Mouse (Mus musculus) right cerebral cortex, adult 18-20 months (tissue): Measurements from ENCODE around the gene Trank1.
A peak's percentile ranks its signal among the peaks of the same experiment; 100 is the strongest.

Experiments used
- DNase-seq: peaks from one replicate; pipeline ENCODE4 v3.0.0; 2022; ENCODE audit warnings: mixed read lengths

Trank1 gene

DNA sequence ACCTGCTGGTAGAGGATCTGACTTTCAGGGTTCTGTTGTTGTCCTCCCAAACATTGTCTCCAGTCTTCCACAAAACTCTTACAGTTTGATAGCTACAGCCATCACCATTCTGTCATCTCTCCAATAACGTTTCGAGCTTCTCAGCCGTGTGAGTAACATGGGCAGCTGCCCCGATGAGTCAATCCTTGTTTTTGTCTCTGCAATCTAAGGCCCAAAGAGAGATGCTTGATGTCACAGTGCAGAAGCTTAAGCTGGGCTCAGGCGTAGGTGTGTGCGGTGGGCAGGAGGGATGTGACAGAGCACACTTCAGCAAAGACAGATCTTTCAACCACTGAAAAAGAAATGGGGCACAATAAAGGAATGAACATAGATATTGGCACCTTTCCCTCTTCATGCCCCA, 7.5 kb upstream of the Trank1 start:
- DNase-seq = peak; percentile 74

DNA sequence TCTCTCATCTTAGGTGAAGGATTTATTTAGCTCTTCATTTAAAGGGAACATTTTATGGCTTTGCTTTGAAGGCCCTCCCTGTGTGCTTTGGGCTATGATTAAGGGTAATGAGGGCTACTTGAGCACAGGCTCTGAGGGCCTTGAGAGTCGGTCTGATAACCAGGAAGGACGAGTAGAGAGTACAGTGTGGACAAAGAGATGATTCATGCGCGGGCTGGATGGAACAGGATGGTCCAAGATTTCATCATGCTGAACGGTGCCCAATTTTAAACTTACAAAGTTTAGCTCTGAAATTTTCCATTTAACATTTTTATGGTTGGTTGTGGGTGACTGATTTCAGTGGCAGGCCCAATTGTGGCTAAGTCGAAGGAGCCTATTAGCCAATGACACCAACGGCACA, 5.4 kb upstream of the Trank1 start:
- DNase-seq = no peak

DNA sequence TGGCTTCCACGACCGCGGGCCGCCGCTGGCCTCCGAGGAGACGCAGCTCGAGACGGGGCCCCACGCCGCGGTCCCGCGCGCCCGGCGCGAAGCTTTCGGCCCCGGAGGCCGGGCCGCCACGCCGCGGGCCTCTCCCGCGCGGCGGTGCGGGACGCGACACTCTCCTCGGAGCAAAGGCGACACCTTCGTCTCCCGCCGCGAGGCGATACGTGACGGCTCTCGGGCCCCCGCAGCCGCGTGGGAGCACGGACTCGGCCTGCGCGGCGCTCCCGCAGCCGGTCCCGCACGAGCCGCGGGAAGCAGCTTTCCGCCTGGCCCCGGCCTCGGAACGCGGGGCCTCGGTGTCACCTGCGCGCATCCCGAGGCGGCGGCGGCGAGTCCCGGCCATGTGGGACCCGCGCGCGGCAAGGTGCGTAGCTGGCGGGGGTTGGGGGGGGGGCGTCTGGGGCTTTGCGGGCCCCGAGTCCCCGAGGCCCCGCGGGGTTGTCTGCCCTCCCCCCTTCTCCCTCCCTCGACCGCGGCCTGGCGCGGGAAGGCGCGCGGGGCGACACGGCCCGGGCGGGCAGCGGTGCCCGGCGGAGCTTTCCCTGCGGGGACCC, 403 bp downstream of the Trank1 start:
- DNase-seq = peak; percentile 38

- DNase-seq = peak; percentile 30
These were observed 1.1 kb downstream of the Trank1 start for GRCm38 (mm10) chr9:111312442-111313141.

DNA sequence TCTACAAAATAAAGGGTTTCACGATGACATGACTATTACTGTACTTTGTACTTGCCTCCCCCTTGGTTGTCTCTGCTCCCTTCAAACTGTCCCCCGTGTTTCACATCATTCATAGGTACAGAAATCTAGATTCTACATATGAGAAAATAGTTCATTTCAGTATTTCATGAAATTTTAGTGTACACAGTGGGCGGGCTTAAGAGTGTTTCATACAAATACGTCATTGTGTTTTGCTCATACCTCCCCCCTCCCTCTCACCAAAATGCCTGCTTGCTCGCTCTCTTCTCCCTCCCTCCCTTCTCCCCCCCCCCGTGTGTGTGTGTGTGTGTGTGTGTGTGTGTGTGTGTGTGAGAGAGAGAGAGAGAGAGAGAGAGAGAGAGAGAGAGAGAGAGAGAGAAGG, 1.8 kb downstream of the Trank1 start:
- DNase-seq = no peak

GRCm38 (mm10) chr9:111313793-111314192, 2.3 kb downstream of the Trank1 start:
- no peak for DNase-seq

DNA sequence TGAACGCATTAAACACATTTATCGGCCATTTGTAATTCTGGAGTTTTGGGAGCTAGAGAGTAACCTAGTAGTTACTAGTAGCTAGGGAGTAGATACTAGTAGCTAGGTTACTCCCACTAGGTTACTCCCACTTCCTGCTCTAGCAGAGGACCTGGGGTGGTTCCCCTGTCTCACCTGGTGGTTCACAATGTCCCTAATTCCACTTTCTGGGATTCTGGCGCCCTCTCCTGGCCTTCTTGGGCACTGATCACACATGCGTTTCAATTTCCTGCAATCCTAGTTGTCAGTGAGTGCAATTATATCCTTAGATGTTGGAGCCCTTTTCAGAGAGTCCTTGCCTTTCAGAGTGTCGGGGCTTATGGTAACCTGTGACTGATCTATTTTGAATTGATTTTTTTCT, 2.7 kb downstream of the Trank1 start:
- peak; percentile 75 for DNase-seq

GRCm38 (mm10) chr9:111320912-111321311, 9.4 kb downstream of the Trank1 start:
- peak; percentile 67 for DNase-seq

DNA sequence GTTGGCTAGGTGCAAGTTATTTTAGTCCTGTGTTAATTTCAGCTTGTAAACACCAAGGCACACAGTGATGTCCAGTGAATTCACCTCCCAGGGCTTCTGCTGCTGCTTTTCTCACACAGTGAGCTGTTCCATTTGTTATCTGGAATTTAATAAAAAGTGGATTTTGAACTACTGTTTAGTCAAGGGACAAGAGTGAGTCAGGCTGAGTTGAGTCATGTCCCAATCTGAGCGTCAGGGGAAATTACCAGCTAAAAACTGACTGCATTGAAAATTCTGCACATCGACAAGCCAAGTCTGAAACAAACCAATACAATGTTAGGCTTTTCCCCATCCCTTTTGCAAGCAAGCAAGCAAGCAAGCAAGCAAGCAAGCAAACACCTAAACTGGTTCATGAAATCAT, 13.3 kb downstream of the Trank1 start:
- DNase-seq = peak; percentile 64

DNA sequence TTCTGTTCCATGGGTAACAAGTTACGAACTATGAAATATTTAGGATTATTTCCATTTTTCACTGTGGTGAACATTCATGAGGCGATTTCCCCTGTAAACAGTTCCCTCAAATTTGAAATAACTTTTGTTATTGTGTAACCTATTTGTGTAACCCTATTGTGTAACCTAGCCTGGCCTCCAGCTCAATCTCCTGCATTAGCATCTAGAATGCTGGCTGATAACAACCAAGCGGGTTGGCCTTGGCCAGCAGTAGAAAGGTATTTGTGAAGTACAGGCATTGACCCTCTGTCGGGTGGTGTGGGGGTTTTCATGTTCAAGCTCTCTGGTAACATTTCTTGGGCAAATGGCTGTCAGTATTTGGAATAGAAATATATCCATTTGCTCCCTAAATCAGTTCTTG, 18.3 kb downstream of the Trank1 start:
- no peak for DNase-seq

- DNase-seq = no peak
These were observed 22.3 kb downstream of the Trank1 start for GRCm38 (mm10) chr9:111333790-111334189.

- DNase-seq = peak; percentile 34
These were observed 23.1 kb downstream of the Trank1 start for GRCm38 (mm10) chr9:111334555-111335164.

GRCm38 (mm10) chr9:111351233-111351632, 39.7 kb downstream of the Trank1 start:
- DNase-seq = no peak

DNA sequence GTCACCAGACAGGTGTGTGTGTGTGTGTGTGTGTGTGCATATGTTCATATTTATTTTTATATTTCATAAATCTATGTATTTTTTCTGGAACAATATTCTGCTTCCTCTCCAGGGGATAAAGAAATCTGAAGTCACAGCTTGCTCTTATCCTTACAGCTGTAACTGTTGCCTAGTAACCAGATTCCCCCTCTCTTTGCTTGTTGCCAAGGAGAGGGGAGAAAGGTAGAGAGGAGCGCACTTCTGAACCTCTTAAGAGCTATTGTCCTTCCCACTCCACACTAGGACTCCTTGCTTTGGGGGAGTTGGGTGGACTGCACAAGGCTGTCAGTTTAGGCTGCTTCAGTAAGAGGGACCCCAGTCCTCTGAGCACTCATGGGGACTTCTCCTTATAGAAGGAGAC, 40.1 kb downstream of the Trank1 start:
- no peak for DNase-seq

GRCm38 (mm10) chr9:111352646-111353045, 41.1 kb downstream of the Trank1 start:
- DNase-seq = no peak

- no peak for DNase-seq
These were observed 43.5 kb downstream of the Trank1 start for GRCm38 (mm10) chr9:111355041-111355440.

- DNase-seq = no peak
These were observed 44.8 kb downstream of the Trank1 start for GRCm38 (mm10) chr9:111356386-111356785.

DNA sequence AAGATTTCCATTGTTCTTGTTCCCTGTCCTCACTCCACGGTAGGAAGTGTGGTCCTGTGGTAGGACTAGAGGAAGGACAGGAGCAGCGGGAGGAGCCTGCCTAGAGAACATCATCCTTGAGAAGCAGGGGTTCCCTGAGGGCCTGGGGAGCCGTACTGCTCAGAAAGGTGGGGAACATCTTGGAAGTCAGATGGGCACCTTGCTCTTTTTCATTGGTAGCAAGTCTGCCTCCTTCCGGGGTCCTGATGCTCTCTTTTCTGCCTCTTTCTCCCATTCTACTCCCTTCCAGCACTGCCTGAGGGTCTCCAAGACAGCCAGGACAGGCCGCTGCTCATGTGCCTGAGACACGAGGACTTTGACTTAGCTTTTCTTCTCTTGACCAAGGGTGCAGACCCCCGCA, 52.1 kb downstream of the Trank1 start:
- DNase-seq = no peak

- no peak for DNase-seq
These were observed 56.2 kb downstream of the Trank1 start for GRCm38 (mm10) chr9:111367713-111368112.

DNA sequence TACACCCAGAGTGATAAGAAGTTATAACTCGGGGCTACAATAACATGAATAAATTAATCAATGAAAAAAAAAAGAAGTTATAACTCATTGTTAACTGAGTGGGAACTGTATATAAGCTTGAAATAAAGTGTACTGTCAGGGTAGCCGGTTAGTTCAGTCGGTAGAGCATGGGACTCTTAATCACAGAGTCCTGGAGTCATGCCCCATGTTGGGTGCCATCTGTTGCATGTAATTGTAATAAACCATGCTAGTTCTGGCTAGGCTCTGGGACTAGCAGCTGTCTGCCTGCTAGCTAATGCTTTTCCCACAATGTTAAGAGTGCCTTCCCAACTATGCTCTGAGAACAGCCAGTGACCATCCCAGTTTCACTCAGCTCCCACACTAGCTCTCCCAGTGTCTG, 60.5 kb downstream of the Trank1 start:
- no peak for DNase-seq

GRCm38 (mm10) chr9:111377868-111378267, 66.3 kb downstream of the Trank1 start:
- no peak for DNase-seq

GRCm38 (mm10) chr9:111381056-111382025, 69.8 kb downstream of the Trank1 start:
- peak; percentile 52 for DNase-seq

- peak; percentile 55 for DNase-seq
These were observed 70.9 kb downstream of the Trank1 start for GRCm38 (mm10) chr9:111382469-111382868.
